ENCODE assay signal across 8 mouse cellular contexts in the genomic region with DNA sequence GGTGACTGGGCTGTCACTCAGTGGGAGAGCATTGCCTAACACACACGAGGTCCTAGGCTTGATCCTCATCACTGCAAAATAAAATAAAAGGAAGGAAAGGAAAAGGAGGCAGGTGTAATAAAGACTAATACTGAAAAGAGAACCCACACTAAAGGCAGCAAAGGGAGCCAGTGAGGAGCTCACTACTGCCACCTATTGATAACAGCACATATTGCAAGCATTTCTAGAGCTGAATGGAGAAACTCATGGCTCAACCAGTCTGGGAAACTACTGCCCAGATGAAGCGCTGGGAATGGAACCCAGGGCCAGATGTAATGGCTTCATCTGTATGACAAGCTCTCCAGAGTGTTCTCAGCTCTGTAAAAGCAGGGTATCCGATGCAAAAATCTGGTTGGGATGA. TPM values are rescaled to one million over a fixed set of nuclear protein-coding genes. Genes with fewer than 3 reads are reported as not detected.
A peak's percentile ranks its signal among the peaks of the same experiment; 100 is the strongest.
DNase-seq lines count a peak whose midpoint lies in the region; TF ChIP-seq lines count a peak whose summit lies in the region.
"Had no signal": no experiment of that assay in that cellular context is flagged by ENCODE, and none has a peak within 500 bp of the region (broad histone marks: within the 10 kb centered on the region; RNA-seq: fewer than 3 reads in every experiment).

No protein-coding gene starts in this region.

- no peaks in the 10 kb centered on the region for H3K4me1 ChIP-seq in ES-Bruce4 (ENCODE audit: control insufficient read depth, insufficient read depth, low read length)
- H3K4me1 ChIP-seq: lung, embryonic 15.5 days had no signal

- no peak overlapping the region for H3K27ac ChIP-seq in ES-Bruce4 (ENCODE audit: insufficient read depth, low read length)
- H3K27ac ChIP-seq: lung, embryonic 15.5 days had no signal

- no peaks in the 10 kb centered on the region for H3K36me3 ChIP-seq in ES-Bruce4 (ENCODE audit: control insufficient read depth, insufficient read depth, low read length, poor library complexity, severe bottlenecking)
- H3K36me3 ChIP-seq: lung, embryonic 15.5 days had no signal

- no peaks in the 10 kb centered on the region for H3K9me3 ChIP-seq in ES-Bruce4 (replicated peaks; ENCODE audit: control insufficient read depth, insufficient read depth, low read length, poor library complexity, severe bottlenecking)
- H3K9me3 ChIP-seq: lung, embryonic 15.5 days had no signal

- no peak overlapping the region for H3K4me3 ChIP-seq in ES-Bruce4 (ENCODE audit: low read depth, low read length)
- H3K4me3 ChIP-seq: lung, embryonic 15.5 days had no signal

- peak; percentile 74 for DNase-seq in kidney, adult 9 months
- no peak for DNase-seq in kidney, adult 11 months
- DNase-seq in B cell, adult 2 months, result peak; percentile 57 to 61
- DNase-seq in embryo, embryonic 11 days, result peak; percentile 47
- peak; percentile 50 to 66 for DNase-seq in left cerebral cortex, postnatal 25 days (ENCODE audit: low spot score in 2 of 2)
- no peak for DNase-seq in ovary, postnatal 10 days (ENCODE audit: low spot score)

- no peak for TF ChIP-seq POLR2A in ES-Bruce4 (IDR thresholded peaks at IDR 0.05; ENCODE audit: insufficient read depth, low read length)

- peak; percentile 13 for TF ChIP-seq CTCF in ES-Bruce4 (IDR thresholded peaks at IDR 0.05; ENCODE audit: low read depth, low read length)

- no peak for TF ChIP-seq EP300 in ES-Bruce4 (IDR thresholded peaks at IDR 0.05; ENCODE audit: insufficient read depth, low read depth, low read length)

- intact Hi-C loops in left cerebral cortex, postnatal 25 days (cut with DNase I), result no loop called here

- no peaks in the 10 kb centered on the region for H3K27me3 ChIP-seq in ES-Bruce4 (ENCODE audit: control insufficient read depth, insufficient read depth, low read length, poor library complexity, severe bottlenecking)
- H3K27me3 ChIP-seq: lung, embryonic 15.5 days had no signal

- H3K9ac ChIP-seq in ES-Bruce4 (ENCODE audit: low read depth, poor library complexity, severe bottlenecking), result no peak overlapping the region
- H3K9ac ChIP-seq: lung, embryonic 15.5 days had no signal

RNA-seq across cellular contexts. Expression of a gene that starts 15.0 kb away (rescaled TPM):
- polyA plus RNA-seq in ES-Bruce4 (2011; ENCODE audit: insufficient read depth, insufficient read length, low read depth, missing spikeins), result 32.7 and 36.0 TPM in 2 replicates
- total RNA-seq in left cerebral cortex, postnatal 25 days (2021), result 10 to 100 TPM; 17.3 to 18.7 TPM

Comparison
In these comparisons a context has a peak if more than half of its experiments do, and no peak if none do; other contexts are left out.
1. DNase-seq: peak in kidney, adult 9 months (single experiment), B cell, adult 2 months (2 of 2), embryo, embryonic 11 days (single experiment) and left cerebral cortex, postnatal 25 days (2 of 2); none in kidney, adult 11 months (single experiment) and ovary, postnatal 10 days (single experiment).